Mouse (Mus musculus) myocyte (in vitro differentiated cells): ENCODE measurements around the gene Itpk1. TPM values are rescaled to one million over a fixed set of nuclear protein-coding genes. Genes with fewer than 3 reads are reported as not detected.

Source experiments
- H3K27me3 ChIP-seq: one replicate; pipeline ENCODE4 v1.6.1; 2011; ENCODE audit not compliant: control insufficient read depth, insufficient read depth, insufficient read length
- H3K36me3 ChIP-seq: one replicate; pipeline ENCODE4 v1.6.1; 2011; ENCODE audit not compliant: control insufficient read depth, insufficient read depth
- H3K4me2 ChIP-seq: one replicate; pipeline ENCODE4 v1.6.1; 2011; ENCODE audit warnings: low read depth, control low read depth
- H3K4me3 ChIP-seq: one replicate; pipeline ENCODE4 v1.5.1; 2011; ENCODE audit warnings: mild to moderate bottlenecking, control low read depth, moderate library complexity
- H3K79me2 ChIP-seq: one replicate; pipeline ENCODE4 v1.6.1; 2011; ENCODE audit not compliant: control insufficient read depth, insufficient read depth
- H3ac ChIP-seq: one replicate; pipeline ENCODE4 v1.6.1; 2011; ENCODE audit not compliant: control insufficient read depth, insufficient read length
- CEBPB ChIP-seq: IDR thresholded peaks from 2 replicates; pipeline ENCODE4 v1.6.1; 2011; ENCODE audit warnings: mild to moderate bottlenecking, moderate library complexity; ENCODE audit not compliant: poor library complexity, insufficient read depth, severe bottlenecking
- E2F4 ChIP-seq: IDR thresholded peaks from one replicate; pipeline ENCODE4 v1.6.1; 2011; ENCODE audit warnings: mild to moderate bottlenecking, control low read depth, moderate library complexity; ENCODE audit not compliant: insufficient read depth
- MAX ChIP-seq: IDR thresholded peaks from one replicate; pipeline ENCODE4 v1.6.1; 2011; ENCODE audit warnings: low read depth, mild to moderate bottlenecking, control low read depth
- MYOD1 ChIP-seq, 3 experiments: IDR thresholded peaks; one replicate each; pipeline ENCODE4 v1.6.1; 2011; ENCODE audit warnings: control low read depth in 2 of 3, low read depth in 2 of 3, mild to moderate bottlenecking in 2 of 3, moderate library complexity in 1 of 3; ENCODE audit not compliant: insufficient read length in 2 of 3, control insufficient read depth in 1 of 3
- MYOG ChIP-seq, 3 experiments: IDR thresholded peaks; one replicate each; pipeline ENCODE4 v1.6.1; 2011; ENCODE audit warnings: control low read depth in 2 of 3, low read depth in 2 of 3, mild to moderate bottlenecking in 2 of 3; ENCODE audit not compliant: insufficient read length in 2 of 3, control insufficient read depth in 1 of 3, insufficient read depth in 1 of 3
- POLR2A ChIP-seq: IDR thresholded peaks from one replicate; pipeline ENCODE4 v1.6.1; 2011; ENCODE audit warnings: low read depth, mild to moderate bottlenecking, control low read depth, moderate library complexity; ENCODE audit not compliant: insufficient read length
- POLR2AphosphoS2 ChIP-seq: IDR thresholded peaks from one replicate; pipeline ENCODE4 v1.6.1; 2011; ENCODE audit warnings: low read depth, control low read depth; ENCODE audit not compliant: insufficient read length
- REST ChIP-seq: IDR thresholded peaks from one replicate; pipeline ENCODE4 v1.6.1; 2011; ENCODE audit warnings: mild to moderate bottlenecking, control low read depth, moderate library complexity; ENCODE audit not compliant: insufficient read depth, insufficient read length
- SRF ChIP-seq: IDR thresholded peaks from one replicate; pipeline ENCODE4 v1.6.1; 2011; ENCODE audit warnings: low read depth; ENCODE audit not compliant: control insufficient read depth, insufficient read length
- TCF12 ChIP-seq: IDR thresholded peaks from one replicate; pipeline ENCODE4 v1.6.1; 2011; ENCODE audit warnings: mild to moderate bottlenecking, control low read depth; ENCODE audit not compliant: poor library complexity, insufficient read depth, severe bottlenecking
- TCF3 ChIP-seq: IDR thresholded peaks from one replicate; pipeline ENCODE4 v1.6.1; 2011; ENCODE audit warnings: low read depth, control low read depth; ENCODE audit not compliant: insufficient read length
- USF1 ChIP-seq: IDR thresholded peaks from one replicate; pipeline ENCODE4 v1.6.1; 2011; ENCODE audit warnings: low read depth, mild to moderate bottlenecking, control low read depth, moderate library complexity
- polyA plus RNA-seq: library from polyadenylated mRNA; unstranded; fragments of >200 nt; fragmentation: generic; extraction: Trizol; gene quantifications from one replicate; pipeline ENCODE4 v1.2.1, GENCODE M21; 2012; ENCODE audit warnings: missing spikeins

The Itpk1 gene
- polyA plus RNA-seq, 1 experiment: 4.9 TPM

GRCm38 (mm10) chr12:102627545-102627944 is 77.2 kb downstream of the Itpk1 start:
- H3K4me2 ChIP-seq: no peak overlapping the region
- no peak overlapping the region for H3K4me3 ChIP-seq
- TF ChIP-seq REST (no peak), SRF (no peak), MYOG (IDR thresholded peaks at IDR 0.05; ENCODE audit: control insufficient read depth in 1 of 3, insufficient read depth in 1 of 3, insufficient read length in 2 of 3, low read depth in 2 of 3) (no peak), E2F4 (no peak), TCF12 (no peak), TCF3 (no peak), USF1 (no peak), POLR2AphosphoS2 (no peak), MYOD1 (IDR thresholded peaks at IDR 0.05; ENCODE audit: control insufficient read depth in 1 of 3, insufficient read length in 2 of 3, low read depth in 2 of 3) (no peak), CEBPB (no peak), MAX (no peak), POLR2A (no peak)
- H3K79me2 ChIP-seq: no peaks in the 10 kb centered on the region
- no peaks in the 10 kb centered on the region for H3K36me3 ChIP-seq
- no peaks in the 10 kb centered on the region for H3K27me3 ChIP-seq
- no peak overlapping the region for H3ac ChIP-seq

DNA sequence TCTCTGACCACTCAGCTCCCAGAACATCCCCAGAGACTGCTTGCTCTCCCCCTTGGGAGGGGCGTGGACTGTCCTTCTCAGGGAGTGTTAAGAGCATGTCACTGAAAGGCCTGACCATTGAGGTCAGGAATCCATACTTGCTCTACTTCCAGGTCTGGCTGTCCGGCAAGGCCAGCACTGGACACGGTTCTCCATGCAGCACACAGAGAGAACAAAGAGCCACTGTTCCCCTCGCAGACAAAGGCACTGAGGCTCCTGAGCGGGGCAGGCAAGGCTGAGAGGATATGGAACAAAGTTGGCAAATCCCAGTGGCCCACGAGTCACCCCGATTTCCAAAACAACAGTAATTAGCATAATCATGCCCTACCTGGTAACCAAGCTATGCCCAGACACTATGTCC is 77.9 kb downstream of the Itpk1 start:
- no peak overlapping the region for H3ac ChIP-seq
- no peaks in the 10 kb centered on the region for H3K36me3 ChIP-seq
- H3K4me3 ChIP-seq: no peak overlapping the region
- no peaks in the 10 kb centered on the region for H3K27me3 ChIP-seq
- no peaks in the 10 kb centered on the region for H3K79me2 ChIP-seq
- no peak overlapping the region for H3K4me2 ChIP-seq
- TF ChIP-seq E2F4 (no peak), MYOD1 (IDR thresholded peaks at IDR 0.05; ENCODE audit: control insufficient read depth in 1 of 3, insufficient read length in 2 of 3, low read depth in 2 of 3) (no peak), POLR2A (no peak)

DNA sequence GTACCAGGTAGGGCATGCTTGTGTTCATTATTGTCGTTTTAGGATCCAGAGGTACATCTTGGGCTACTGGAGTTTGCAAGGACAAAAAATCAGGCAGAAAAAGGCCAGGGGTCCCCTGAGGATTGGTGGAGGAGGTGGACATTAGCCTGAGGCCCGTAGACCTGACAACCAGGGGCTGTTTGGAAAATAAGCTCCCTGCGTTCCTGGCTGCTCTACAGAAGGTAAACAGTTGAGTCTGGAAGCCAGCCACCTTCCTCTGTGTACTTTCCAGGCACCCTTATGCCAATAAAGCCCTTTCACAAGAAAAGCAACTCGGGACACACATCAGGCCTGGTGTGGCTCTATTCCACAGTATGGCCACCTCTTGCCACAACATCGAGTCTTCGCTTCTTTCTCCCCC is 79.0 kb downstream of the Itpk1 start:
- H3K4me2 ChIP-seq: no peak overlapping the region
- no peak overlapping the region for H3ac ChIP-seq
- TF ChIP-seq MYOD1 (IDR thresholded peaks at IDR 0.05; ENCODE audit: control insufficient read depth in 1 of 3, insufficient read length in 2 of 3, low read depth in 2 of 3): no peak
- TF ChIP-seq TCF3: no peak
- no peak for TF ChIP-seq MAX
- no peak for TF ChIP-seq POLR2AphosphoS2
- no peak for TF ChIP-seq USF1
- no peak for TF ChIP-seq TCF12
- TF ChIP-seq MYOG (IDR thresholded peaks at IDR 0.05; ENCODE audit: control insufficient read depth in 1 of 3, insufficient read depth in 1 of 3, insufficient read length in 2 of 3, low read depth in 2 of 3): no peak
- no peak for TF ChIP-seq CEBPB
- TF ChIP-seq SRF: no peak
- no peak for TF ChIP-seq POLR2A
- TF ChIP-seq E2F4: no peak
- H3K27me3 ChIP-seq: no peaks in the 10 kb centered on the region
- H3K4me3 ChIP-seq: no peak overlapping the region
- no peaks in the 10 kb centered on the region for H3K79me2 ChIP-seq
- H3K36me3 ChIP-seq: no peaks in the 10 kb centered on the region

DNA sequence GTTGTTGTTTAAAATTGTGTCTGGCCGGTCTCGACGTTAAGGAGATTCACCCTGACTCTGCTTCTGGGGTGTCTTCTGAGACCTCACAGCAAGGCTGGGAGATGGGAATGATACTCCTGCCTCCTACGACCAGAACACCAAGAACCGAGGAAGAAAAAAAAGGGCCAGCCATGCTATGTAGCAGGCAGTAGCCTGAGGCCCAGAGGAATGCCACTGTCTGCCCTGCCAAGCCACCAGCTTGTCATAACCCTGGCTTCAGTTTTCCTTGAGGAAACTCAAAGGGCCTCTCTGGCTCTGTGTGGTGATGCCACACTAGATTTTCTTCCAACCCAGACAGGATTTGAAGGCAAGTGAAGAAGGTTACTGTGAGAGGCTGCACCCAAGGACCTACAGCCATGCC is 79.6 kb downstream of the Itpk1 start:
- H3K4me3 ChIP-seq: no peak overlapping the region
- H3K4me2 ChIP-seq: no peak overlapping the region
- H3ac ChIP-seq: no peak overlapping the region
- no peaks in the 10 kb centered on the region for H3K79me2 ChIP-seq
- H3K36me3 ChIP-seq: no peaks in the 10 kb centered on the region
- TF ChIP-seq TCF3 (no peak), POLR2AphosphoS2 (no peak), USF1 (no peak), E2F4 (no peak), MYOG (IDR thresholded peaks at IDR 0.05; ENCODE audit: control insufficient read depth in 1 of 3, insufficient read depth in 1 of 3, insufficient read length in 2 of 3, low read depth in 2 of 3) (no peak), CEBPB (no peak), SRF (no peak), REST (no peak), MAX (no peak), MYOD1 (IDR thresholded peaks at IDR 0.05; ENCODE audit: control insufficient read depth in 1 of 3, insufficient read length in 2 of 3, low read depth in 2 of 3) (no peak), TCF12 (no peak), POLR2A (no peak)
- H3K27me3 ChIP-seq: no peaks in the 10 kb centered on the region

GRCm38 (mm10) chr12:102623827-102624226 is 80.9 kb downstream of the Itpk1 start:
- Histone ChIP-seq H3K36me3 (no peaks in the 10 kb centered on the region), H3K79me2 (no peaks in the 10 kb centered on the region), H3K27me3 (no peaks in the 10 kb centered on the region), H3ac (no peak overlapping the region), H3K4me3 (no peak overlapping the region), H3K4me2 (no peak overlapping the region)
- TF ChIP-seq MYOG (IDR thresholded peaks at IDR 0.05; ENCODE audit: control insufficient read depth in 1 of 3, insufficient read depth in 1 of 3, insufficient read length in 2 of 3, low read depth in 2 of 3): no peak
- TF ChIP-seq TCF3: no peak
- TF ChIP-seq MYOD1 (IDR thresholded peaks at IDR 0.05; ENCODE audit: control insufficient read depth in 1 of 3, insufficient read length in 2 of 3, low read depth in 2 of 3): no peak
- TF ChIP-seq MAX: no peak
- TF ChIP-seq REST: no peak
- no peak for TF ChIP-seq E2F4
- no peak for TF ChIP-seq USF1
- TF ChIP-seq POLR2AphosphoS2: no peak
- TF ChIP-seq CEBPB: no peak
- no peak for TF ChIP-seq SRF
- TF ChIP-seq TCF12: no peak
- TF ChIP-seq POLR2A: no peak
